Mouse (Mus musculus): Measurements from ENCODE around the gene Lamb2. TPM values are rescaled to one million over a fixed set of nuclear protein-coding genes. Genes with fewer than 3 reads are reported as not detected.

Gene Lamb2
- polyA plus RNA-seq, 1 experiment from 2014 or later, result 18.1 TPM

- DNase-seq (ENCODE audit: low spot score), result no peak
- 90% methylated on average over 7 of the region's 7 CpGs for WGBS
- H3K9ac ChIP-seq (ENCODE audit: low read length), result no peak overlapping the region
Observed at GRCm38 (mm10) chr9:108508776-108509175, 29.2 kb downstream of the Lamb2 start.

DNA sequence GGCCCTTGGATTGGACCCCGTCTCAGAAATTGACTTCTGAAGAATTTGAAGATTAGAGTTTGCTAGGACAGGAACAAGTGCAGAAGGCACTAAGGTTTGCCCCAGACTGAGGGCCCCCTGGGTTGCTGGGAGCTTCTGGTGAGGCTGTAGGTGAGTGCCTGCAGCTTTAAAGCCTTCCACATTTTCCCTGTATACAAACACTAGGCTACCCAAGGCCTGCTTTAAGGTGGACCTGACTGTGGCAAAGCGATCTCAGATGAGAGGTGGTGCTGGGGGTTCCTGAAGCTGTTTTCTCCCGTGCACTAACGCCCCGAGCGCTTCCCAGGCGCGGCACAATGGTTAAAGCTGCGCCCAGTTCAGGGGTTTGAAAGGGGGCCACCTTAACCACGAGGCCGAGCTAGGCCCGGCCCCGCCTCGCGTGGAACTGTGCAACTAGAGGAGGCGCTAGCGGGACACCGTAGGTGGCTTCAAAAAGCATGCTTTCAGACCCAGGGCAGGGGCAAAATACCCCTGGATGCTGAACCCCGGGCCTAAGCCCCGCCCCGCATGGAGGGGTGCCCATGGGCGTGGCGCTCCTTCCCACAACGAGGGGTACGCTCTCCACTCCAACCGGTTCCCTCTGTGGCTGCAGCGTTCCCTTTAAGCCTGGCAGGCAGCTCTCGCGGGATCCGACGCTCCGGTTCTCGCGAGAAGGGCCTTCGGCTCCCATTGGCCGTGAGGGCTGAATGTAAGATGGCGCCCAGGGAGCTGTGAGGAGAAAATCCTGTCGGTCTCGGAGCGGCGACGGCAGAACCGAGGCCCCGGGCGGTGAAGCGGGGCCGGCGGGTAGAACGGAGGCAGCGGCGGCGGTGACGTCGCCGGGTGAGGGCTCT, 37.1 kb downstream of the Lamb2 start, which contains the start of gene Qrich1:
TSS of gene Qrich1 (plus strand) at position 427 of the 872 bp plus-strand sequence.
- ATAC-seq (ENCODE audit: insufficient read depth, low FRiP score, low TSS enrichment) (peak; percentile 96), DNase-seq (ENCODE audit: low spot score) (peak; percentile 98)
- H3K27ac ChIP-seq (ENCODE audit: low read depth, low read length), result peak within 1 kb of the TSS; percentile 99
- peak within 1 kb of the TSS; percentile 91 for H3K4me3 ChIP-seq (ENCODE audit: low read depth, low read length)
- H3K27me3 ChIP-seq (ENCODE audit: control insufficient read depth, insufficient read depth, low read length), result no peaks in the 10 kb centered on the region
- H3K9me3 ChIP-seq (ENCODE audit: control insufficient read depth, low read length), result no peaks in the 10 kb centered on the region
- H3K4me2 ChIP-seq (ENCODE audit: low read depth), result peak within 1 kb of the TSS; percentile 64
- H3K9ac ChIP-seq (ENCODE audit: low read length), result peak within 1 kb of the TSS; percentile 99
- peaks cover 19% of the 10 kb centered on the region for H3K36me3 ChIP-seq (ENCODE audit: control insufficient read depth, insufficient read depth, low read length)
- peaks cover 13% of the 10 kb centered on the region; the same call in 1 of the 2 replicates for H3K4me1 ChIP-seq (ENCODE audit: control insufficient read depth, insufficient read depth, low read length)
- WGBS, result 1% methylated on average over 37 of the region's 55 CpGs

More at GRCm38 (mm10) chr9:108508776-108509175, 29.2 kb downstream of the Lamb2 start:
- Histone ChIP-seq H3K4me2 (ENCODE audit: low read depth) (peak overlapping the region; percentile 80), H3K27ac (ENCODE audit: low read depth, low read length) (no peak overlapping the region), H3K4me3 (ENCODE audit: low read depth, low read length) (peak overlapping the region; percentile 74), H3K36me3 (ENCODE audit: control insufficient read depth, insufficient read depth, low read length) (peaks cover 15% of the 10 kb centered on the region), H3K27me3 (ENCODE audit: control insufficient read depth, insufficient read depth, low read length) (no peaks in the 10 kb centered on the region), H3K9me3 (ENCODE audit: control insufficient read depth, low read length) (no peaks in the 10 kb centered on the region), H3K4me1 (ENCODE audit: control insufficient read depth, insufficient read depth, low read length) (peaks cover 8% of the 10 kb centered on the region)
- no peak for ATAC-seq (ENCODE audit: insufficient read depth, low FRiP score, low TSS enrichment)

DNA sequence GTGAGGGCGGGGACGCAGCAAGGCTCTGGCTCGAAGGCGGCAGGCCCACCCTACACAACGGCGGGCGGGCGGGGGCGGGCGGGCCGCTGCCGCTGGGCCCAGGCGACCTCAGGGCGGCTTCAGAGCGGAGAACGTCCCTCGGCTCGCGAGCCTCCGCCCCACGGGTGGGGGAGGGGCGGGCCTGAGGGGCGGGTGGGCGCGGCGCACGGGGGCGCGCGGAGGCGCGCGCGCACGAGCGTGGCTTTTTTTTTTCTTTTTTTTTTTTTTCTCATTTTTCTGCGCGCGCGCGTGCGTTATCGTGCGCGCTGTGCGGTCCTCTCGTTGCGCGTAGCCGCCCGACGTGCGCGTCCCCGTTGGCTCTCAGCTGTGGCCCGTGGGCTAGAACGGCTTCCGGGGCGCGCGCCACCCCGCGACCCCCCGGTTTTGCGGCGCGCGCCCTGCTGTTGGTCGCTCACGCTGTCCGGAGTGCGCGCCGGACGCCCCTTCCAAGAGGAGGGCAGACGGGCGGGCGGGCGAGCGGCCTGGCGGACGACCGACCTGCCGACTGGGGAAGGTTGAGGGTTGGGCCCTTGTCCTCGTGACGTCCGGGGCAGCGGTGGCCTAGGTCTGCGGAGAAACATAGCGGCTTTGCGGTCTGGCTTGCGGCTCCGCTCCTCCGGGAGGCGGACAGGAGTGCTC, 37.9 kb downstream of the Lamb2 start:
- peaks cover 18% of the 10 kb centered on the region for H3K36me3 ChIP-seq (ENCODE audit: control insufficient read depth, insufficient read depth, low read length)
- peak overlapping the region; percentile 91 for H3K4me3 ChIP-seq (ENCODE audit: low read depth, low read length)
- H3K27ac ChIP-seq (ENCODE audit: low read depth, low read length), result peak overlapping the region; percentile 99
- peak; percentile 76 for ATAC-seq (ENCODE audit: insufficient read depth, low FRiP score, low TSS enrichment)
- H3K4me1 ChIP-seq (ENCODE audit: control insufficient read depth, insufficient read depth, low read length), result peaks cover 13% of the 10 kb centered on the region; the same call in 1 of the 2 replicates
- peak overlapping the region; percentile 64 for H3K4me2 ChIP-seq (ENCODE audit: low read depth)
- peak overlapping the region; percentile 99 for H3K9ac ChIP-seq (ENCODE audit: low read length)
- DNase-seq (ENCODE audit: low spot score), result peak; percentile 91
- H3K9me3 ChIP-seq (ENCODE audit: control insufficient read depth, low read length), result no peaks in the 10 kb centered on the region
- under 1% methylated on average over 86 of the region's 95 CpGs for WGBS
- H3K27me3 ChIP-seq (ENCODE audit: control insufficient read depth, insufficient read depth, low read length), result no peaks in the 10 kb centered on the region

GRCm38 (mm10) chr9:108517931-108518332, 38.4 kb downstream of the Lamb2 start:
- peak overlapping the region; percentile 91 for H3K4me3 ChIP-seq (ENCODE audit: low read depth, low read length)
- peak overlapping the region; percentile 64 for H3K4me2 ChIP-seq (ENCODE audit: low read depth)
- H3K9me3 ChIP-seq (ENCODE audit: control insufficient read depth, low read length), result no peaks in the 10 kb centered on the region
- peak; percentile 49 for ATAC-seq (ENCODE audit: insufficient read depth, low FRiP score, low TSS enrichment)
- H3K9ac ChIP-seq (ENCODE audit: low read length), result peak overlapping the region; percentile 99
- no peaks in the 10 kb centered on the region for H3K27me3 ChIP-seq (ENCODE audit: control insufficient read depth, insufficient read depth, low read length)
- DNase-seq (ENCODE audit: low spot score), result no peak
- H3K4me1 ChIP-seq (ENCODE audit: control insufficient read depth, insufficient read depth, low read length), result peaks cover 13% of the 10 kb centered on the region; the same call in 1 of the 2 replicates
- H3K27ac ChIP-seq (ENCODE audit: low read depth, low read length), result peak overlapping the region; percentile 99
- 0% methylated on average over 13 of the region's 13 CpGs for WGBS
- peaks cover 14% of the 10 kb centered on the region for H3K36me3 ChIP-seq (ENCODE audit: control insufficient read depth, insufficient read depth, low read length)

GRCm38 (mm10) chr9:108521604-108522003, 42.1 kb downstream of the Lamb2 start:
- DNase-seq (ENCODE audit: low spot score) (no peak), ATAC-seq (ENCODE audit: insufficient read depth, low FRiP score, low TSS enrichment) (no peak)

DNA sequence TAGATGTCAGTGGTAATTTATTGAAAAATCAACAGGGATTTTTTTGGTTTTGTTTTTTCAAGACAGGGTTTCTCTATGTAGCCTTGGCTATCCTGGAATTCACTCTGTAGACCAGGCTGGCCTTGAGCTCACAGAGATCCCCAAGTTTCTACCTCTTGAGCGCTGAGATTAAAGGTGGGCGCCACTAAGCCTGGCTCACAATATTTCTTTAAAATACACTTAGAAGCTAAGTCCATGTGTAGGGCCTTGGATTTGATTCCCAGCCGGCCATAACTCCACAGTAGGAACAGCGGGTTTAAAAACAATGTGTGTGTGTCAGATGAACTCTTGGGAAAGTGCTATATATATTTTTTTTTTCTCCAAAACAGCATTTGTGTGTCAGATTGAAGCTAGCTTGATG, 43.8 kb downstream of the Lamb2 start:
- Histone ChIP-seq H3K27ac (ENCODE audit: low read depth, low read length) (no peak overlapping the region), H3K4me1 (ENCODE audit: control insufficient read depth, insufficient read depth, low read length) (peaks cover 8% of the 10 kb centered on the region; the same call in 1 of the 2 replicates), H3K36me3 (ENCODE audit: control insufficient read depth, insufficient read depth, low read length) (0 out of 2 replicates have a peak, but pooled peaks cover 3% of the 10 kb centered on the region), H3K9me3 (ENCODE audit: control insufficient read depth, low read length) (no peaks in the 10 kb centered on the region), H3K27me3 (ENCODE audit: control insufficient read depth, insufficient read depth, low read length) (no peaks in the 10 kb centered on the region), H3K4me3 (ENCODE audit: low read depth, low read length) (no peak overlapping the region), H3K9ac (ENCODE audit: low read length) (no peak overlapping the region), H3K4me2 (ENCODE audit: low read depth) (no peak overlapping the region)
- DNase-seq (ENCODE audit: low spot score) (no peak), ATAC-seq (ENCODE audit: insufficient read depth, low FRiP score, low TSS enrichment) (no peak)
- 95% methylated on average over 4 of the region's 4 CpGs for WGBS

More at GRCm38 (mm10) chr9:108521604-108522003, 42.1 kb downstream of the Lamb2 start:
- Histone ChIP-seq H3K9me3 (ENCODE audit: control insufficient read depth, low read length) (no peaks in the 10 kb centered on the region), H3K36me3 (ENCODE audit: control insufficient read depth, insufficient read depth, low read length) (0 out of 2 replicates have a peak, but pooled peaks cover 3% of the 10 kb centered on the region), H3K4me2 (ENCODE audit: low read depth) (no peak overlapping the region), H3K27ac (ENCODE audit: low read depth, low read length) (no peak overlapping the region), H3K4me1 (ENCODE audit: control insufficient read depth, insufficient read depth, low read length) (peaks cover 8% of the 10 kb centered on the region; the same call in 1 of the 2 replicates), H3K4me3 (ENCODE audit: low read depth, low read length) (no peak overlapping the region), H3K9ac (ENCODE audit: low read length) (no peak overlapping the region), H3K27me3 (ENCODE audit: control insufficient read depth, insufficient read depth, low read length) (no peaks in the 10 kb centered on the region)
- 91% methylated on average over 2 of the region's 2 CpGs for WGBS

DNA sequence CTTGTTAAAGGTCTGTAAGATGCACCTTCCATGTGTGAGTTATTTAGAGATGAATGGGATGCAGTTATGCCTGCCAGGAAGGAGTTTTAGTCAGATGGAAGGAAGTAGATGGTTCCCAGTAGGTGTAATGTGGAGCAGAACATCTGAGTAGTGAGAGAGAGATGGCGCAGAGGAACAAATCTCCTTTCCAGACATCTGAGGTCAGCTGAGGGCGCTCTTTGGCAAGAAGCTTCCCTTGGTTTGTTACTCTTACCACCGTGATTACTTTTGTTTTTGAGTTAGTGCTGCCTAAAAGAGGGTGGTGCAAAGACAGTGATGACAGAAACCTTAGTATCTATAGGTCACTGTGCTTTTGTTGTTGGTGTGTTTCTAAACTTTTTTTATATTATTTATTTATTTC, 45.9 kb downstream of the Lamb2 start:
- Histone ChIP-seq H3K4me2 (ENCODE audit: low read depth) (no peak overlapping the region), H3K4me3 (ENCODE audit: low read depth, low read length) (no peak overlapping the region), H3K36me3 (ENCODE audit: control insufficient read depth, insufficient read depth, low read length) (peaks cover 8% of the 10 kb centered on the region; the same call in 1 of the 2 replicates), H3K9me3 (ENCODE audit: control insufficient read depth, low read length) (no peaks in the 10 kb centered on the region), H3K27ac (ENCODE audit: low read depth, low read length) (no peak overlapping the region), H3K9ac (ENCODE audit: low read length) (no peak overlapping the region), H3K4me1 (ENCODE audit: control insufficient read depth, insufficient read depth, low read length) (no peaks in the 10 kb centered on the region), H3K27me3 (ENCODE audit: control insufficient read depth, insufficient read depth, low read length) (no peaks in the 10 kb centered on the region)
- DNase-seq (ENCODE audit: low spot score) (no peak), ATAC-seq (ENCODE audit: insufficient read depth, low FRiP score, low TSS enrichment) (no peak)
- 80% methylated on average over 3 of the region's 3 CpGs for WGBS

DNA sequence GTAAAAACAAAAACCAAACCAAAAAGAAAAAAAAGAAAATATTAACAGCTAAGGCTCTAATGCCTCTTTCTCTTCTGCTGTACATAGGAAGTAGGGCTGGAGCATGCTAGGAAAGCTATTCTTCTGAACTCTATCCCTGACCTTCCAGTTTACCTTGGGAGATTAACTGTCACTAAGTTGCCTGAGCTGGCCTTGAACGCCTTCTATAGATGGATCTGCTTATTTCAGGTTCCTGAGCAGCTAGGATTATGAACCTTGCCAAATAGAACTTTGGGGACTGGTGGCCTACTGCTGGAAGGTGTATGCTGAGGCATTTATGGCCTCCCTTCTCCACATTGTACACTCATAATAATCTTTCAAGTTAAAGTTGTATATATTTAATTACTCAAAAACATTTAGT, 51.4 kb downstream of the Lamb2 start:
- Histone ChIP-seq H3K27me3 (ENCODE audit: control insufficient read depth, insufficient read depth, low read length) (no peaks in the 10 kb centered on the region), H3K9me3 (ENCODE audit: control insufficient read depth, low read length) (no peaks in the 10 kb centered on the region), H3K4me1 (ENCODE audit: control insufficient read depth, insufficient read depth, low read length) (no peaks in the 10 kb centered on the region), H3K36me3 (ENCODE audit: control insufficient read depth, insufficient read depth, low read length) (peaks cover 28% of the 10 kb centered on the region), H3K9ac (ENCODE audit: low read length) (no peak overlapping the region), H3K4me2 (ENCODE audit: low read depth) (no peak overlapping the region), H3K27ac (ENCODE audit: low read depth, low read length) (no peak overlapping the region), H3K4me3 (ENCODE audit: low read depth, low read length) (no peak overlapping the region)
- DNase-seq (ENCODE audit: low spot score), result no peak
- WGBS, result 95% methylated on average over 1 of the region's 1 CpGs
- ATAC-seq (ENCODE audit: insufficient read depth, low FRiP score, low TSS enrichment), result no peak
